Mouse (Mus musculus) MEL (cell line): Measurements from ENCODE around the gene Rnf115. TPM values are rescaled to one million over a fixed set of nuclear protein-coding genes. Genes with fewer than 3 reads are reported as not detected.

Source experiments
- DNase-seq: peaks from one replicate; pipeline ENCODE4 v3.0.0; 2011; ENCODE audit warnings: low read depth, low spot score
- H3K27ac ChIP-seq: 2 replicates; pipeline ENCODE4 v1.5.1; 2012; ENCODE audit warnings: low read depth, mild to moderate bottlenecking, control low read depth, low read length, moderate library complexity; ENCODE audit not compliant: control insufficient read depth
- H3K27me3 ChIP-seq, 2 experiments: fragments of 150-350 bp in 1 of 2; sonication (generic) in 1 of 2; 2 replicates each; pipeline ENCODE4 v1.6.1; 2012; ENCODE audit warnings: low read length in 2 of 2, mild to moderate bottlenecking in 2 of 2, improper control_type of control experiment in 1 of 2, moderate library complexity in 1 of 2; ENCODE audit not compliant: insufficient read depth in 2 of 2, control insufficient read depth in 1 of 2
- H3K36me3 ChIP-seq, 2 experiments: 2 replicates each; pipeline ENCODE4 v1.6.1; 2012 to 2014; ENCODE audit warnings: low read length in 2 of 2, improper control_type of control experiment in 1 of 2, inconsistent platforms in 1 of 2, mild to moderate bottlenecking in 1 of 2; ENCODE audit not compliant: insufficient read depth in 2 of 2, control insufficient read depth in 1 of 2
- H3K4me1 ChIP-seq, 2 experiments: fragments of 150-350 bp in 1 of 2; sonication (generic) in 1 of 2; 2 replicates each; pipeline ENCODE4 v1.6.1; 2012; ENCODE audit warnings: low read length in 2 of 2, improper control_type of control experiment in 1 of 2, mild to moderate bottlenecking in 1 of 2; ENCODE audit not compliant: insufficient read depth in 2 of 2, control insufficient read depth in 1 of 2
- H3K4me3 ChIP-seq, 2 experiments: fragments of 150-350 bp in 1 of 2; sonication (generic) in 1 of 2; 2 replicates each; pipeline ENCODE4 v1.5.1; 2012; ENCODE audit warnings: low read depth in 2 of 2, low read length in 2 of 2, mild to moderate bottlenecking in 2 of 2, moderate library complexity in 2 of 2, control low read depth in 1 of 2, improper control_type of control experiment in 1 of 2; ENCODE audit not compliant: control insufficient read depth in 1 of 2, insufficient read depth in 1 of 2
- H3K79me2 ChIP-seq: 2 replicates; pipeline ENCODE4 v1.6.1; 2012; ENCODE audit warnings: mild to moderate bottlenecking, low read length, moderate library complexity; ENCODE audit not compliant: control insufficient read depth, poor library complexity, insufficient read depth
- H3K9ac ChIP-seq: 2 replicates; pipeline ENCODE4 v1.6.1; 2012; ENCODE audit warnings: low read depth, mild to moderate bottlenecking, control low read depth, low read length, moderate library complexity; ENCODE audit not compliant: control insufficient read depth, poor library complexity, severe bottlenecking
- H3K9me3 ChIP-seq: fragments of 150-350 bp; sonication (generic); replicated peaks from 2 replicates; pipeline ENCODE4 v1.6.1; 2012; ENCODE audit warnings: mild to moderate bottlenecking, low read length, improper control_type of control experiment, moderate library complexity; ENCODE audit not compliant: insufficient read depth
- BHLHE40 ChIP-seq: IDR thresholded peaks from 2 replicates; pipeline ENCODE4 v1.6.1; 2012; ENCODE audit warnings: low read depth, mild to moderate bottlenecking, inconsistent platforms, low read length, improper control_type of control experiment, borderline replicate concordance
- CTCF ChIP-seq, 3 experiments: IDR thresholded peaks in 2 of 3; conservative IDR thresholded peaks in 1 of 3; 2 replicates each; pipeline ENCODE4 v1.5.1; 2011 to 2012; ENCODE audit warnings: low read length in 3 of 3, low read depth in 2 of 3, mild to moderate bottlenecking in 2 of 3, improper control_type of control experiment in 1 of 3, inconsistent platforms in 1 of 3, mixed read lengths in 1 of 3, moderate library complexity in 1 of 3; ENCODE audit not compliant: control insufficient read depth in 1 of 3, insufficient read depth in 1 of 3, poor library complexity in 1 of 3, severe bottlenecking in 1 of 3
- E2F4 ChIP-seq: IDR thresholded peaks from 2 replicates; pipeline ENCODE4 v1.6.1; 2011; ENCODE audit warnings: low read depth, low read length, improper control_type of control experiment, borderline replicate concordance
- ETS1 ChIP-seq: IDR thresholded peaks from 2 replicates; pipeline ENCODE4 v1.6.1; 2012; ENCODE audit warnings: low read depth, mild to moderate bottlenecking, inconsistent platforms, low read length, improper control_type of control experiment, moderate library complexity
- GATA1 ChIP-seq: IDR thresholded peaks from 2 replicates; pipeline ENCODE4 v1.6.1; 2011; ENCODE audit warnings: low read depth, low read length, improper control_type of control experiment
- JUND ChIP-seq: IDR thresholded peaks from 2 replicates; pipeline ENCODE4 v1.6.1; 2011; ENCODE audit warnings: low read depth, mild to moderate bottlenecking, improper control_type of control experiment, low read length
- KAT2A ChIP-seq: conservative IDR thresholded peaks from 2 replicates; pipeline ENCODE4 v1.6.1; 2012; ENCODE audit warnings: low read depth, low read length, improper control_type of control experiment, inconsistent platforms
- MAFK ChIP-seq: IDR thresholded peaks from 2 replicates; pipeline ENCODE4 v1.6.1; 2011; ENCODE audit warnings: low read depth, mild to moderate bottlenecking, low read length, improper control_type of control experiment, borderline replicate concordance
- MAX ChIP-seq: IDR thresholded peaks from 2 replicates; pipeline ENCODE4 v1.6.1; 2011; ENCODE audit warnings: low read length, improper control_type of control experiment
- MAZ ChIP-seq: IDR thresholded peaks from 2 replicates; pipeline ENCODE4 v1.6.1; 2012; ENCODE audit warnings: low read depth, mild to moderate bottlenecking, inconsistent platforms, low read length, improper control_type of control experiment
- MEF2A ChIP-seq: IDR thresholded peaks from 2 replicates; pipeline ENCODE4 v1.6.1; 2014; ENCODE audit warnings: low read depth, mild to moderate bottlenecking, inconsistent platforms, low read length, improper control_type of control experiment; ENCODE audit not compliant: poor library complexity, insufficient replicate concordance, severe bottlenecking; ENCODE audit errors: extremely low read depth
- MXI1 ChIP-seq: IDR thresholded peaks from 2 replicates; pipeline ENCODE4 v1.6.1; 2011; ENCODE audit warnings: mild to moderate bottlenecking, low read depth, low read length, improper control_type of control experiment
- MYC ChIP-seq: IDR thresholded peaks from 2 replicates; pipeline ENCODE4 v1.6.1; 2011; ENCODE audit warnings: low read depth, mild to moderate bottlenecking, low read length, improper control_type of control experiment, moderate library complexity
- NELFE ChIP-seq: IDR thresholded peaks from 2 replicates; pipeline ENCODE4 v1.6.1; 2011; ENCODE audit warnings: low read depth, low read length, improper control_type of control experiment
- NRF1 ChIP-seq: IDR thresholded peaks from 2 replicates; pipeline ENCODE4 v1.6.1; 2014; ENCODE audit warnings: low read depth, mild to moderate bottlenecking, inconsistent platforms, low read length, improper control_type of control experiment, moderate library complexity; ENCODE audit not compliant: poor library complexity, insufficient read depth, severe bottlenecking
- POLR2A ChIP-seq, 2 experiments: IDR thresholded peaks; 2 replicates each; pipeline ENCODE4 v1.6.1; 2011 to 2012; ENCODE audit warnings: low read length in 2 of 2, mild to moderate bottlenecking in 2 of 2, control low read depth in 1 of 2, improper control_type of control experiment in 1 of 2, low read depth in 1 of 2, moderate library complexity in 1 of 2; ENCODE audit not compliant: control insufficient read depth in 1 of 2, insufficient read depth in 1 of 2, poor library complexity in 1 of 2
- POLR2AphosphoS2 ChIP-seq: IDR thresholded peaks from 2 replicates; pipeline ENCODE4 v1.6.1; 2011; ENCODE audit warnings: low read length, improper control_type of control experiment
- RAD21 ChIP-seq: IDR thresholded peaks from 2 replicates; pipeline ENCODE4 v1.6.1; 2011; ENCODE audit warnings: mild to moderate bottlenecking, low read depth, low read length, improper control_type of control experiment
- SIN3A ChIP-seq: IDR thresholded peaks from 2 replicates; pipeline ENCODE4 v1.6.1; 2012; ENCODE audit warnings: low read length, improper control_type of control experiment, inconsistent platforms
- SMC3 ChIP-seq: IDR thresholded peaks from 2 replicates; pipeline ENCODE4 v1.6.1; 2011; ENCODE audit warnings: low read depth, low read length, improper control_type of control experiment
- TAL1 ChIP-seq: IDR thresholded peaks from 2 replicates; pipeline ENCODE4 v1.6.1; 2012; ENCODE audit warnings: mild to moderate bottlenecking, inconsistent platforms, low read length, moderate library complexity, mixed read lengths
- TBP ChIP-seq: IDR thresholded peaks from 2 replicates; pipeline ENCODE4 v1.8.0; 2011; ENCODE audit warnings: low read depth, low read length, improper control_type of control experiment
- TCF12 ChIP-seq: IDR thresholded peaks from 2 replicates; pipeline ENCODE4 v1.6.1; 2014; ENCODE audit warnings: low read depth, mild to moderate bottlenecking, inconsistent platforms, low read length, improper control_type of control experiment, moderate library complexity
- UBTF ChIP-seq: IDR thresholded peaks from 2 replicates; pipeline ENCODE4 v1.6.1; 2012; ENCODE audit warnings: low read depth, mild to moderate bottlenecking, inconsistent platforms, low read length, improper control_type of control experiment, moderate library complexity, borderline replicate concordance; ENCODE audit not compliant: insufficient read depth
- USF1 ChIP-seq: IDR thresholded peaks from 2 replicates; pipeline ENCODE4 v1.6.1; 2014; ENCODE audit warnings: low read depth, mild to moderate bottlenecking, inconsistent platforms, low read length, improper control_type of control experiment, moderate library complexity
- ZC3H11A ChIP-seq: IDR thresholded peaks from 2 replicates; pipeline ENCODE4 v1.6.1; 2012; ENCODE audit warnings: low read depth, mild to moderate bottlenecking, inconsistent platforms, low read length, improper control_type of control experiment
- ZKSCAN1 ChIP-seq: IDR thresholded peaks from 2 replicates; pipeline ENCODE4 v1.6.1; 2012; ENCODE audit warnings: low read depth, mild to moderate bottlenecking, inconsistent platforms, low read length, improper control_type of control experiment, moderate library complexity
- ZMIZ1 ChIP-seq: IDR thresholded peaks from 2 replicates; pipeline ENCODE4 v1.6.1; 2012; ENCODE audit warnings: low read depth, mild to moderate bottlenecking, inconsistent platforms, low read length, improper control_type of control experiment, moderate library complexity
- ZNF384 ChIP-seq: IDR thresholded peaks from 2 replicates; pipeline ENCODE4 v1.6.1; 2012; ENCODE audit warnings: low read depth, mild to moderate bottlenecking, inconsistent platforms, low read length, improper control_type of control experiment
- polyA plus RNA-seq, 2 experiments: library from polyadenylated mRNA; stranded (reverse) in 1 of 2; unstranded in 1 of 2; fragments of >175 nt in 1 of 2; fragments of >200 nt in 1 of 2; gene quantifications; 2 replicates each; pipeline versions ENCODE4 v1.2.1 to v1.2.4; 2012; ENCODE audit warnings: low replicate concordance in 2 of 2, low read depth in 1 of 2; ENCODE audit not compliant: insufficient read length in 2 of 2, insufficient read depth in 1 of 2, missing spikeins in 1 of 2
- total RNA-seq: library from RNA; depleted of rRNA; stranded (reverse); fragments of 300-350 nt; gene quantifications from 2 replicates; pipeline ENCODE4 v1.2.3, GENCODE M21; 2012

Rnf115 gene
- total and polyA plus RNA-seq, 3 experiments: 43.2 to 71.8 (median 66.1) TPM

- 0 out of 2 replicates have a peak, but pooled peaks have one; percentile 80 for TF ChIP-seq UBTF
- TF ChIP-seq POLR2AphosphoS2: no peak
These were observed 85.1 kb downstream of the Rnf115 start (continued) for GRCm38 (mm10) chr3:96812395-96813091.

- DNase-seq: peak; percentile 95
- Histone ChIP-seq H3K79me2 (no peaks in the 10 kb centered on the region; the same call in 1 of the 2 replicates), H3K27me3 (peaks cover 0 to 3% of the 10 kb centered on the region in 2 experiments; a peak in 2 of 4 replicates), H3K27ac (peak overlapping the region; percentile 47), H3K9me3 (no peaks in the 10 kb centered on the region), H3K9ac (peak overlapping the region; percentile 68), H3K4me3 (peak overlapping the region; percentile 62 to 67), H3K36me3 (peaks cover 0 to 16% of the 10 kb centered on the region in 2 experiments; a peak in 2 of 4 replicates), H3K4me1 (peaks cover 7 to 14% of the 10 kb centered on the region in 2 experiments; a peak in 3 of 4 replicates)
- peak; percentile 14; the same call in 1 of the 2 replicates for TF ChIP-seq TBP
- no peak for TF ChIP-seq KAT2A
- peak; percentile 53; the same call in 1 of the 2 replicates for TF ChIP-seq MAZ
- TF ChIP-seq NRF1: no peak
- TF ChIP-seq CTCF (IDR thresholded peaks at IDR 0.05 in 2 of 3, conservative IDR thresholded peaks at IDR 0.05 in 1 of 3; ENCODE audit: control insufficient read depth in 1 of 3, insufficient read depth in 1 of 3, low read depth in 2 of 3, low read length in 3 of 3, poor library complexity in 1 of 3, severe bottlenecking in 1 of 3): peak in 2 of 3 experiments; percentile 76 to 81; a peak in 5 of 6 replicates
- TF ChIP-seq SMC3: peak; percentile 66
- TF ChIP-seq JUND: no peak
- TF ChIP-seq RAD21: peak; percentile 67
- TF ChIP-seq ZKSCAN1: 0 out of 2 replicates have a peak, but pooled peaks have one; percentile 7
- TF ChIP-seq TAL1: peak; percentile 21; the same call in 1 of the 2 replicates
- no peak for TF ChIP-seq ZC3H11A
- TF ChIP-seq MXI1: peak; percentile 98
- no peak for TF ChIP-seq E2F4
- TF ChIP-seq POLR2A (IDR thresholded peaks at IDR 0.05; ENCODE audit: control insufficient read depth in 1 of 2, insufficient read depth in 1 of 2, low read depth in 1 of 2, low read length in 2 of 2, poor library complexity in 1 of 2): 0 out of 4 replicates have a peak, but pooled peaks of 1 of the 2 experiments have one; percentile 17
- TF ChIP-seq SIN3A: peak; percentile 93
- no peak for TF ChIP-seq ZNF384
- peak; percentile 99 for TF ChIP-seq MYC
- no peak; the same call in 1 of the 2 replicates for TF ChIP-seq TCF12
- 0 out of 2 replicates have a peak, but pooled peaks have one; percentile 11 for TF ChIP-seq BHLHE40
- peak; percentile 70 for TF ChIP-seq USF1
- peak; percentile 41 for TF ChIP-seq ETS1
- peak; percentile 38; the same call in 1 of the 2 replicates for TF ChIP-seq GATA1
- TF ChIP-seq ZMIZ1: no peak
- no peak for TF ChIP-seq NELFE
- TF ChIP-seq MAFK: no peak
- no peak for TF ChIP-seq MEF2A
- TF ChIP-seq MAX: peak; percentile 94
These were observed 85.6 kb downstream of the Rnf115 start for GRCm38 (mm10) chr3:96813106-96813505.
